Mouse (Mus musculus) heart, adult 9 months (tissue): ENCODE results near the gene Dennd2c.
A peak's percentile ranks its signal among the peaks of the same experiment; 100 is the strongest.

Experiments
- DNase-seq, 2 experiments: peaks; one replicate each; pipeline ENCODE4 v3.0.0; 2022; ENCODE audit warnings: low spot score in 2 of 2

The Dennd2c gene

DNA sequence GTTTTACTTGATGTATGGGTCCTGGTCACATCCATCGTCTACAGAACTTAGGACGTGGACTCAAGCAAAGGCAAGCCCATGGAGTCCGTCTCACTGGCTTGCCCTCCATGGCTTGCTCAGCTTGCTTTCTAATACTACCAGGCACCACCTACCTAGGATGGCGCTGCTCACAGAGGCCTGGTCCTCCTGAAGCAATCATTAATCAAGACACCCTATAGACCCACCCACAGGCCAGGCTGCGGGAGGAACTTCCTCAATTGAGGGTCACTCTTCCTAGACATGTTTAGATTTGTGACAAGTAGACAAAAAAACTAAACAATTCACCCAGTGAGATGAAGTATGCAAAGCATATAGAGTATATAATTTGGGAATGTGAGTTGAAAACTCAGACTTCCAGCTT is 9.8 kb downstream of the Dennd2c start:
- DNase-seq = no peak

DNA sequence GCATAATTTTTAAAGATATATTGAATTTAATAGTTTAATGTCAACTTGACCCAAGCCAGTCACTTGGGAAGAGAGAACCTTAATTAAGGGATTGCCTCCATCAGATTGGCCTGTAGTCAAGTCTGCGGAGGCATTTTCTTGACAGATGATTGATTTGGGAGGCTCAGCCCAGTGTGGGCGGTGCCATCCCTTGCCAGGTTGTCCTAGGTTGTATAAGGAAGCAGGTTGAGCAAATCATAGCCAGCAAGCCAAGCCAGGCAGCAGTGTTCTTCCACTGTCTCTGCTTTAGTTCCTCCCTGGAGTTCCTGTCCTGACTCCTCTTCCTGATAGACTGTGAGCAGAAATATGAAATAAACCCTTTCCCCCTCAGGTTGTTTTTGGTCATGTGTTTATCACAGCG is 21.2 kb downstream of the Dennd2c start:
- DNase-seq = no peak

DNA sequence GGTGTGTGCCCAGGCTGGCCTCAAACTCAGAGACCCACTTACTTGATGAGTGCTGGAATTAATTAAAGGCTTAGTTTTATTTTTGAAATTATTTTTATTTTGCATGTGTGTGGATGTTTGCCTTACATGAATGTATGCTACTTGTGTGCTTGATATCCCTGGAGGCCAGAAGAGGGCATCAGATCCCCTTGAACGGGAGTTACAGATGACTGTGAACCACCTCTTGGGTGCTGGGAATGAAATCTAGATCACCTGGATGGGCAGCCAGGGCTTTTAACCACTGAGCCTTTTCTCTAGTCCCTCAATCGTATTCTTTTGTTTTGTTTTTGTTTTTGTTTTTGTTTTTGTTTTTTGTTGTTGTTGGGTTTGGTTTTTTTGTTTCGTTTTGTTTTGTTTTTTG is 23.7 kb downstream of the Dennd2c start:
- no peak for DNase-seq

DNA sequence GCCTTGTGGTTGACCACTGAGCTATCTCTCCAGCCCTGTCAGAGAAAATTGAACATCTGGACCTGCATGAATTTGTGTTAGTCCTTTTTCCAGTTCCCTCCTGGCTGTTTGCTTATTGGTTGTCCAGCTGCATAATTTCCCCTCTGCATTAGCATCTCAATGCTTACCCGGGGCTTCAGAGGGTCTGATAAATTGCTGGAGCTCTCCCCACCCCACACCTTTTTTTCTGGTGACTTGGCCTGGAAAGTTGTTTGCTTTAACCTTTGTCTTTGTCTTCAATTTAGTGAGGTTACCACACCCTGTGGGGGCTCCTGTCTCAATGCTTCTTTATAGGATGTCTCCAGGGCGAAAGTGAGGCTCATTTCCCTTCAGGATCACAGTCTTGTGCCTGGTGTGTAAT is 24.8 kb downstream of the Dennd2c start:
- DNase-seq = no peak

DNA sequence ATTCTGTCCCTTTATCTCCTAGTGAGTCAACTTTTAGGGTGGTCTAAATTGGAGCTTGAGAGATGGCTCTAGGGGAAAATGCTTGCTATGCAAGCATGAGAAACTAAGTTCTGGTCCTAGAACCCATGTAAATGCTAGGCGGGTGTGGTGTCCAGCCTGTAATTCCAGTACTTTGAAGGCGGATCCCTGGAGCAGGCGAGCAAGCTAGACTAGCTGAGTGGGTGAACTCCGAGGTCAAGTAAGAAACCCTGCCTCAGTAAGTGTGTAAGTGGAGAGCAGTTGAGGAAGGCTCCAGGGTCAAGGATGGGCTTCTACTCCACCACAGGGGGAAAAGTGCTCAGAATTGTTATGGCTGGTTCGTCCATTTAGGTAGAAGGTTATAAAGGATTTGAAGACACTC is 25.3 kb downstream of the Dennd2c start:
- no peak for DNase-seq

DNA sequence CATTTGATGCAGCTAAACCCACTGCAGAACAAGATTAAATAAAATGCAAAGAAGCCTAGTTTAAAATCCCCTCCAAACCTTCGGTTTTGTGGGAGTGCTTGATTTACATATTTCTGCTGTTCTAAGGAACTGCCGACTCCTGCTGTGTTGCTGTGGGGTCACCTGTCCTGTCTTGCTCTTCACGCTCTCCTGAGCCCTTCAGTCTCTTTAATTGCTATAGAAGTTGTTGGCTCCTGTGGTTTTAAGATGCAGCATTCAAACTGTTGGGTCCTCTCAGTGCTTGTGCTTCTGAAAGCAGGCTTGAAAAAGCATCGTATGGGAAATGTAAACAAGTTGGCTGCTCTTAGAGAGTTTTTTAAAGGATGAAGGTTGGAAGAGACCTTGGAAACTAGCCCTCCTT is 25.8 kb downstream of the Dennd2c start:
- DNase-seq = no peak

DNA sequence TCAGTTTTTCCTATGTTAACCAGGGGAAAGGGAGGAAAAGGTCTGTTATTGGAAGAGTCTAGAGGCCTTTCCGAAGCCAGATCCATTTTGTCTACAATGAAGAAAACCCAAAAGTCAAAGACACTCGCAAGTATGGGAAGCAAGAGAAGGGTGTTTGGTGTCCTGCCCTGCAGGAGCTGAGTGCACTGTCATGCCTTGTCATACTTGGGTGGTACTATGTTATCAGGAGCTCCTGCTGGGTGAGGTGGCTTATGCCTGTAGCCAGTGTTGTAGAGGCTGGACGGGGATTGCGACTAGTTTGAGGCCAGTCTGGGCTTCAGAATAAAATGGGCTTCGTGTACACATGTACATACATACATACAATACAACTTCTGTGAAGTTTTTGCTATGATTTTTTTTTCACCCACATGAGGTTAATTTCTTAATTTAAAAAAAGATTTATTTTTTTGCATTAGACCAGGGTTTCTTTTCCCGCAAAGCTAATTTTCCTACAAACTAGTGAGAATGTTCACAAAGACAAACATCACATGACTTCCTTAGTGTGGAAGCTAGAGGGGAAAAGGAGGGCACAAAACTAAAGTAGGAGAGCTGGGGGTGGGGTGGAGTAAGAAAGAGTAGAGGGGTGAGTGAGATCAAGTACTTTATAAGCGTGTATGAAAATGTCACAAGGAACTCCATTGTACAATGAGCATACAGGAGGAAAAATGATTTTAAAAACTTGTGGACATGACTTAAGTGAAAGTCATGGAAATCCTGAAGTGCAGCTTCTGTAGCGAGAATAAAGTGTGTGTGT is 27.2 kb downstream of the Dennd2c start:
- no peak for DNase-seq

DNA sequence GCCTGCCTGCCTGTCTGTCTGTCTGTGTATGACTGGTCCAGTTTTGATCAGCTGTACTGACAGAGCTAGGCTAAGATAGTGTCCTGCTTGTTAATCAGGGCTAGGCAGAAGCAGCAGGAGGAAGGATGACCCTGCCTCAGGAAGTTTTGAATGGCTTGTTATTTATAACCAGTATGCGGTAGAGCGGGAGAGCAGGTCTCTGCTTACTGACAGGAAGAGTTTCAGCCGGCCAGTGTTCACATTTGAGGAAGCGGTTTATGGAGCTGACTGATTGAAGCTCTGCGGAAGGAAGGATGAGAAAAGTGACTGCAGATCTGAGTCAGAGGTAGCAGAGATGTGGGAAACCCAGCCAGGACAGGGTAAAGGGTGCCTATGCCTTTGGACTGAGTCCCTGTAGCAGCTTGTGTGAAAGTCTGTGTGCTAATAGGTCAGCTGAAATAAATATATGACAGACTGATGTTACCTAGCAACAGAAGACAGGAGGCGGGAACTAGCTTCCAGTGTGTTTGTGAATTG is 27.9 kb downstream of the Dennd2c start:
- DNase-seq = peak; percentile 42 to 65

DNA sequence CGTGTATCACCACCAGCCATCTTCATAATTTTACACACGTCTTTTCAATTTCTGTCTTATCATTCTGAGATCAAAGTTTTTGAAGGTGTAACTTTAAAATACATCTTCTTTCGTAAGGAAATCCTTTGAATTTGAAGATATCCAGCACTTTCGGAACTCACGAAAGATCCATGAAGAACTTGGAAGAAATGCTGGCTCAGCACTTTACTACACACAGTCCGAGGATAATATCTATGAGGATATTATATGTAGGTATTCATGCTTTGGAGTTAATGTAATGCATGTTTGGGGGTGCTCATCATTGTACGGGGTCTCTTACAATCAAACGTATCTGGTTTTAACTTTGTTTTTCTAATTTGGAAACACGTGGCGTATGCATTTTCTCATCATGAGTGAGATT is 30.7 kb downstream of the Dennd2c start:
- DNase-seq = no peak

DNA sequence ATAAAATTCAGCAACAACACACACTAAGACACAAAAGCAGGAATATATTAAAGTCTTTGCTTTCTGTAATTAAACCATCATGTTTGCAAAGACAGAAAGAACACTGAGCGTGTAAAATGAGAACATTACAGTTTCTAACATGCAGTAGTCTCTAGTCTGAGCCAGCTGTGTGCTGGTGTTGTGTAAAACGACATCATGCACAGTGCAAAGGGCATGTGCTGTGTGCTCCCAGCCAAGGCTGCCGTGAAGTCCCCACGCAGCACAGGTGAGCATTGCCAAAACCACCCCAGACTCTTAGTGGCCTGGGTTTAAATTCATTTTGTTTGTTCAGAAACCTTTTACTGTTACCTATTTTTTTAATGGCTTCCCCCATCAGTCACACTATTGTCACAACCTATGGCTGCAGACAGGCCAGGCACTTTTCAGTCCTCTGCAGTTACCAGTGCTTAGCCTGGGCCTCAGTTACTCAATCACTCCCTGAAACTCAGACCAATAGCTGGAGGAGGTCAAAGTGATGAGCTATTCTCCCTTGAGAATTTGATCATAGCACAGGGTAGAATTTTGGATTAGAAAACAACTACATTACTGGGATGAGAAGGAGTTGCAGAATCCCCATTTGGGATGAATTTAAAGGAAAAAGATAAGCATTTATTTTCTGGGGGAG is 34.1 kb downstream of the Dennd2c start:
- no peak for DNase-seq

DNA sequence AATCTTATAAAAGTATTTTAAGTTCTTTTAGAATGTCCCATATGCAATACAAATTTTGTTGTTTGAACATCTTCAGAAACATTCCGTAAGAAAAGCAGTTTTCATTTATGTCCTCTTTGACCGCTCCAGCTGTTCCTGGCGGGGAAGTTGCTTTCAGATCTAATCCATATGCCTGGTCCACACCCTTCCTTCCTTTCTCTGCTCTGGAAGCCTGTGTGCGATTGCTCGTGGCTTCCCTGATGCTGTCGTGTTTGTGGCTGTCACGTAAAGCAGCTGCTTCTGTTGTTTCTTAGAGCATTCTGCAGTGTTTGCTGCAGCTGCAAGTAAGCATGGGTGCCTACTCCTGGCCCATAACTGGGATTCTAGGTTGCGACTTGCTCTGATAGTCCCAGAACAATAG is 36.6 kb downstream of the Dennd2c start:
- DNase-seq = peak; percentile 44 to 64

DNA sequence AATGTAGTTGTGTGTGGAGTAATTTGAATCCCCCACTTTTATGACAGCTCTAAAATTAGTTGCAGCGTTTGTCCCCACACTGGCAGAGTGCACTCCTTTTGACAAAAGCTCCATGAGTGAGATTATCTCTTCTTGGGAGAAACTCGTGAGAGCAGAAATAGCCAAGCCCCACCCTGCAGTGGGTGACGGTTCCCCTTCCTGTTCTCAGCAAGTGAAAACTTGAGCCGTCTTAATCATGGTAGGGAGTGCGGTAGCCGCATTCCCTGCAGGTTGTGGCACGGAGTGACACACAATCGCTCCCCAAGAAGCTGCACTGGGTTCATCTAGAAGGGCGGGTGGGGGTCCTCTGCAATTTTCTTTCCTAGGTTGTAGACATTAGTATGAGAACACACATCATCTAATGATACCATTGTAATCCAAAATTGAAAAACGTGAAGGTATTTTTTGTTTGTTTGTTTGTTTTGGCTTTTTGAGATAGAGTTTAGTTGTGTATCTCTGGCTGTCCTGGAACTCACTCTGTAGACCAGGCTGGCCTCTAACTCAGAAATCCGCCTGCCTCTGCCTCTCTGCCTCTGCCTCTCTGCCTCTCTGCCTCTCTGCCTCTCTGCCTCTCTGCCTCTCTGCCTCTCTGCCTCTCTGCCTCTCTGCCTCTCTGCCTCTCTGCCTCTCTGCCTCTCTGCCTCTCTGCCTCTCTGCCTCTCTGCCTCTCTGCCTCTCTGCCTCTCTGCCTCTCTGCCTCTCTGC is 37.9 kb downstream of the Dennd2c start:
- DNase-seq = peak; percentile 59 to 62

DNA sequence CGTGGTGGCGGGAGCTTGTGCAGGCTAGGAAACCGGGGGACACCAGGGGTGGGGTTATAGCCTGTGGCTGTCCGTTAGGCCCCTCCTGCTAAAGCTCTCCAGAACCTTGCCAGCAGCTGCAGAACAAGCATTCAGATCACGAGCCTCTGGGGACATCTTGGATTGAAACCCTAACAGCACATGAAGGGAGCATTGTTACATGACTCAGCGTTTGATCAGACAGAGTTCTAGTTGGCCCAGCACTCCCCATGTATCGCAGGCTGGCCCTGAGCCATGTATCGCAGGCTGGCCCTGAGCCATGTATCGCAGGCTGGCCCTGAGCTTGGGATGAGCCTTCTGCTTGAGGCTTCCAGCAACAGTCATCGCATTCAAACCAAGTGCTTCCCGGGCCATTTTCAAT is 38.9 kb downstream of the Dennd2c start:
- peak in 1 of 2 experiments; percentile 24 for DNase-seq

DNA sequence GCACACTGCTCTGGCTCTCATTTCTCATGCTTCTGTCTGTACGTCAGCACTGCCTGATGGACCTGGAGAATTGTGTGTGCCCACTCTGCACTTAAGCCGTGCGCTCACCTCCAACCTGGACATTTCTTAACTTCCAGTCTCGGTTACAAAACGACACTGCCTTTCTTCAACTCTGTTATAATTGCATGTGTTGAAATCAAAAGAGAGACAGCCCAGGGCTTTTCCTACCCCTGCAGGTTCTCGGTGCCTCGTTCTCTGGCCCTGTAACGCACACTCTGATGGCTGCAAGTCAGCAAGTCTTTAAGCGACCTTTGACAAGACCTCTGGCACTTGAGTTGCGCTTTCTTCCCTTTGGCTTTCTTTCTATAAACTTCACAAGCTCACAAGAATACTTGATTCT is 40.0 kb downstream of the Dennd2c start:
- DNase-seq = no peak

DNA sequence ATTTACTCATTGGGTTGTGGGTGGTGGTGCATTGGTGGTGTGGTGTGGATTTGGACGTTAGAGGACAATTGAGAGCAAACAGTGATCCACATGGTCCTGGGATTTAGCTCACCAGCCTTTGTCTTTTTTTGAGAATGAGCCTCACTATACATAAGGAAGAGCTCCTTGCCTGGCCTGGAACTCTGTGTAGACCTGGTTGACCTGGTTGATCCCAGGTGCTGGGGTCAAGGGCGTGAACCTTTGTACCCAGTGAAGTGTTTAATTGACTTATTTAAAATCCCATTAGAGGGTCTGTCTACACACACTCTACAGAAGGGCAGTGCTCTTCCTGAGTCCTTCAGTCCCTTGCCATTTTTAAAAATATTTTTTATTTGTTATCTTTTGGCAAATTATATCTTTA is 42.9 kb downstream of the Dennd2c start:
- DNase-seq = no peak

DNA sequence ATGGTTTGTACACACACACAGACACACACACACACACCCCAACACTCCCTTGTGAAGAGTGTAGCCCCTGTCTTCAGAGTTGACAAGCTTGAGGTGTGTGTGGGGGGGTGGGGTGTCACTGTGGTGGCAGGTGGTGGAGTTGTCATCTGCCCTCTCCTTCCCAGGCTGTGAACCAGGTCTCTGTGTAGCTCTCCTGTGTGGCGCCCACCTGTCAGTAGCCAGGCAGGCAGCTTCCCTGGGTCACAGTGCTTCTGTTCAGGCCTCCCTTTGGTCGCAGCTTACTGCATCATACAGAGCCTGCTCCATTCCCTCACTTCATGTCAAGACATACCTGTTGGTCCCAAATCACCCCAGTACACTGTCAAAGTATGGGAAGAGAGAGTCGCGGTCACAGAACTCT is 43.4 kb downstream of the Dennd2c start:
- DNase-seq = no peak

DNA sequence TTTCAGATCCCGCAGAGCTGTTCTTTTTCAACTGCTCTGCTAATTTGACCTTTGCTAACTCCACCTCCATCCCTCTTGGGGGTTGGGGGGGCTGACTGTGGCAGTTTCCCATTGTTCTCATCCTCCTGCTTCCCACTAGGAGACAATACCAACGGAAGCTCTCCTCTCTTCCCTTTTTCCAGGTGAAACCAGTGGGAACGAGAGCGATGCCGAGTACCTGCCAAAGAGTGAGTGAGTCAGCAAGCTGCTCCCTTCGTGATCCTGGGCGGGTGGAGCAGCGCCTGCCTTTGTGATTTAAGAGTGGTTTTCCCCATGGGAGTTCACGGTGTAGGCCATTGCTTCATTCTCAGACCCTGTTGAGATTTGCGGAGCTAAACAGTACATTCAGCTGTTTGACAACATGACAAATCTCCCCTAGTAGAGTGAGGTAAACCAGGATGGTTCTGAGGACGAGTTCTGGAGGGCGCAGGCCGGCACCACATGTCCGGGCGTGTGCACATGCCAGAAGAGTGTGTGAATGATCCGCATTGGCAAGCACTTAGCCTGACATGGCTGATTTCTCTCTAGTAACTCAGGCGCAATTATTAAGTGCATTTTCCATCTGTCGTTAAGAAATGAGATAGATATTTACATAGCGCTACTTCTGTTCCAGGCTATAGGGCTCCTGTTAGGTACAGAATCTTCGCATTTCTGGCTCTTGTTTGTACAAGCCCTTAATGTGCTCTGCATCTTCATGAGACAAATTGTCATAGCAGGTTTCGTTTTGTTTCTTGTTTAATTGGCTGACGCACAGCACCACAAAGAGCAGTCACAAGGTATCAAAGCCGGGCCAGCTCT is 44.1 kb downstream of the Dennd2c start:
- no peak for DNase-seq

DNA sequence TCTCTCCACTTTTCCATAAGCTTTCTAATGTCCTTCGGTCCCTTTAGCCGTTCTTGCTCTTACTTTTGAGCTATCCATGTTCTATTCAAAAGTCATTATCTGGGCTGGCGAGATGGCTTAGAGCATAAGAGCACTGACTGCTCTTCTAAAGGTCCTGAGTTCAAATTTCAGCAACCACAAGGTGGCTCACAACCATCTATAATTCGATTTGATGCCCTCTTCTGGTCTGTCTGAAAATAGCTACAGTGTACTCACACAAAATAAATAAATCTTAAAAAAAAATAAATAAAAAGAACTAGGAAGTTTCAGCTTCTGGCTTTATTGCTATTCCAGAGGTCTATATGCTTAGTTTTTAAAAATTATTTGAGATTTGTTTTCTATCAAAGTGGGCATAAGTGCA is 45.4 kb downstream of the Dennd2c start:
- no peak for DNase-seq

DNA sequence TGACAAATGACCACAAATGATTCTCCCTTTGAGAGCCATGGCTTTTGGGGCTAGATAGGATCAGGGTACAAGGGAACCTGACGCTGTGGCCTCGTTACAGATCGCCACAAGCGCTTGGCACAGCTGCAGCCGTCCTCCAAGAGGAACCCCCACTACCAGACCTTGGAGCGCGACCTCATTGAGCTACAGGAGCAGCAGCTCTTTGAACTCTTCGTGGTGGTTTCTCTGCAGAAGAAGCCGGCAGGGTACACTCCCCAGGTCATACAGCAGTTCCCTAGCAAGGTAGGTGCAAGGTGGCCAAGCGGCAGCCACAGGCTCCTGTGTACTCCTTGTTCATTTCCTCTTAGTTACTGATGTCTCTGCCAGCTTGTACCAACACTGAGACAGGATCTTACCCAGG is 46.5 kb downstream of the Dennd2c start:
- DNase-seq = no peak

DNA sequence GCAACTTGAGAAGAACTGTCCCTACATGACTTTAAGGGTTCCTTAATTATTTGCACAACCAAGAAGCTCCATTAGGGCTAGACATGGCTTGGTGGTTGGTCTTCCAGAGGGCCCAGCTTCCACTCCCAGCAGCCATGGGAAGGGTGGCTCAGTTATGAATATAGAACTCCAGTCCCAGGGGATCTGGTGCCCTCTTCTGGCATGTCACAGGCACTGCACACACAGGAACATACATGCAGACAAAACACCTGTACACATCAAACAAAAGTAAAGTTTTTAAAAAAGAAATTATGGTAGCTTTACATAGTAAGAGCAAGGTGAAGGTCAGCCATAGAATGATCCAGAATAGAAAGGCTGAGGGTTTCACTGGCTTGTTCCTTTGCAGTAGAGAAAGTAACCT is 51.4 kb downstream of the Dennd2c start:
- no peak for DNase-seq

DNA sequence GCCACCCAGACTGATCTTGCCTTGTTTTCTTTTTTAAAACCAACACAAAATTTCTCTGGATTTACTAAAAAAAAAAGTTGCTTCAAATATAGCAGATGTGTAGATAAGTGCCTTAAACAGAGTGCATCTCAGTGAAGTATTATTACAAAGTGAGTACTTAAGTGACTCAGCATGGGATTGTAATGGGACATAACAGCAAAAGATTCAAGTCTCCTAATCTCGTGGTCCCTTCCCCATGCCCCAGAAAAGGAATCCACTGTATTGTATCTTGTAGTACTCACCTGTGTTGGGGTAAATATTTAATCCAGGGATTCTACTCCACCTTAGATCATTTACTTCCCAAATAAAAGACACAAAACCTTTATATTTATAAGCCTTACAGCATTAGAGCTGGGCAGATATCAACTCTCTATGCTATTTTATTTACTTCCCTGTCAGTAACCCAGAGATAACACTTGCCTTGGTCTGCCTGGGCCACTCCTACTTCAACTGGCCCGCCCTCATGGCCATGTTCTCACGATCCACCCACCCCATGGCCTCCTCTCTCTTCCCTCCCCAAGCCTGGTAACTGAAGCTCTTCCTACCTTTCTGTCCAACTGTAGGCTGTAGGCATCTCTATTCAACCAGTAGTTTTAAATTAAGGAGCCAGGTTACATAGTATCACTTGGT is 57.0 kb downstream of the Dennd2c start:
- no peak for DNase-seq
